Mouse (Mus musculus): ENCODE measurements around the gene Dexi.

Gene Dexi

DNA sequence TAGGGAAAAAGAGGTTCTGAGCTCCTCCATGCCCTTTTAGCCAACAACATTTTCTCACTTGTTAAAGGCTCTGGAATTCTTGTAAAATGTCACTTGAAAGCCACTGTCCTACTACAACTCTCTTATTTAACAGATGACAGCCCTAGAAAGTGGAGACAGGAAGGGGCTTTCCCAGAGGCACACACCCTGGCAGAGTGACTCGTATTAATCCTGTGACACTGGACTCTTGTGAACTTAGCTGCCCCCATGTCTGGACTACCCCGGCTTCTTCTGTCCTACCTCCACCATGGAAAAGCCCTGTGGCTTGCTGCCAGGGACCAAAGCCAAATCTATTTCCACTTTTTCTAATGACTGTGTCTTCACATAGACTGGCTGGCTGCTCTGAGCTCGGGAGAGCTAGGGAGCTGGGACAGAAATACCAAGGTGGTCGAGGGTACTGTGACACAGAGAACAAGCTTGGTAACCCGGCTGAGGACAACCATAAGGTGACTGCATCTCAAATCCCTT, 44.7 kb downstream of the Dexi start:
- DNase-seq (ENCODE audit: low read depth): no peak

DNA sequence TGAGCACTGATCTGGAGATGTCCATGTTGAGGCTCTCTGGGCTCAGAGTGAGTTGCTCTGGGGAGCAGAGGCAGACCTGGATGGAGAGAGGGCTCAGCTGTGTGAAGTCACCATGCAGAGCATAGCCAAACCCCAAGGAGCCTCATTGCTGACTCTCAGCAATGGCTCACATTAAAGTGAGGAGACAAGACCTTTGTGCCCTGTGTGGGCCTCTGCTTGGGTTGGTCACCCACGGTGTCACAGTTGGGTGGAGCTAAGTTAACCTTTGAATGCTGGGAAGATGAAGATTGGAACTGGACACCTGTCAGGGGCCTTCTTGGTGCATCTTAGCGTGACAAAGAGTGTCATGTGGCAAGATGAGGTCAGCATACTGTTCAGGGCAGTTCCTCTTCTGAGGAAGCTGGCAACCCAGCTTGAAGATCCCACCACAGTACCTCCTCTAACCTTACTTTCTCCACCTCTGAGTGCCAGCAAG, 47.0 kb downstream of the Dexi start:
- DNase-seq (ENCODE audit: low read depth): no peak

DNA sequence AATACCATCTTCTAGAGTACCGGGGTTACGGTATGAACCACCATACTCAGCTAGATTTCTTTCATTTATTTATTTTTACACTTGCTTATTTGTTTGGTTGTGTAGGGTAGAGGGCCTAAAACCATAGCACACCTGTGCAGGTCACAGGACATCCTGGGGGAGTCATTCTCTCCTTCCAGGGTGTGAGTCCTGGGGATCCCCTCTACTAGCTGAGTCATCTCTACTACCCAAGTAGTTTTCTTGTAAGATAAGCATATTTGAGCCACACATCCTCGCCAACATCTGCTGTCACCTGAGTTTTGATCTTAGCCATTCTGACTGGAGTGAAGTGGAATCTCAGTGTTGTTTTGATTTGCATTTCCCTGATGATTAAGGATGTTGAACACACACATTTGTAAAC, 50.3 kb downstream of the Dexi start:
- no peak for DNase-seq (ENCODE audit: low read depth)

DNA sequence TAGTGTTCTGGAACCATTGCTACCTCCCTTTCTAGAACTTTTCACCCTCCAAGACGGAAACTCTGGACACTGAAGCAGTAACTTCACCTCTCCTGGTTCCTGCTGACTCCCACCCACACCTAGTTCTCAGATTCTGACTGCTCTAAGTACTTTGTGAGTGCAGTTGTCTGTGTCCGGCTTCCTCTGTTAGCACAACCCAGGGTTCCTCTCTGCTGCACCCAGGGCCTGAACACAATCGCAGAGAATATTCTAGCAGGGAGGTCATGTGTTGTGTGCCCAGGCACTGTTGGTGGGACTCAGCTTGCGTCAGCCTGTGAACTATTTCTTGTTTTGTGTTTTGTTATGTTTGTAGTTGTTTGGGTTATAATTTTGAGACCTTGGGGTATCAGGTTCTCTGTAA, 51.1 kb downstream of the Dexi start:
- no peak for DNase-seq (ENCODE audit: low read depth)

DNA sequence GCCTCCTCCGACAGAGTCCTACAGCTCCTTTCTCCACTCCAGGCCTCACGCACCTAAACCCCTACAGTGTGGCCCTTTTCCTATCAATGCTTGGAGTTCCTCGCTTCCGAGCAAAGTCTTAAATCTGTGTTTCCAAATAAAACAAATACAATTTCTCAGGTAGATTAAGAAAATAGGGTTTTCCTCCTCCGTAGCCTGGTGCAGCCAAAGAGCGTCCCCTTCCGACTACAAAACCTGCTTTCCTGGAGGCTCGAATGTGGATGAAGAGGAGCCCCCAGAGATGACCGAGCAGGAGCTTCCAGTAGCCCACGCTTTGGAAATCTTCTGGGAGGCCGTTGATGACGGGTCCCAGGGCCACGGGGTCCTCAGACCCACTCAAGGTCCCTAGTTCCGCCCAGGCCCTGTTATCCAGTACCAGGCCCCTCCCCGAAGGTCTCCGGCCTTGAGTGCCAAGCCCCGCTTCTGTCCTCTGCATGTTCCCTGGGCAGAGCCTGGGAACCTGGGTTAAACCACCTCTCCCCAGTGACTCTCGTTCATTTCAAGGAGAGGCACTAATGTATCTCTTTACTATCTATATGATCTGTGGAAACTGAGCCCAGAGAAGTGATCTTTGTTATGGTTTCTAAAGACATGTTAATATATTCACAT, 52.2 kb downstream of the Dexi start:
- DNase-seq (ENCODE audit: low read depth): no peak

DNA sequence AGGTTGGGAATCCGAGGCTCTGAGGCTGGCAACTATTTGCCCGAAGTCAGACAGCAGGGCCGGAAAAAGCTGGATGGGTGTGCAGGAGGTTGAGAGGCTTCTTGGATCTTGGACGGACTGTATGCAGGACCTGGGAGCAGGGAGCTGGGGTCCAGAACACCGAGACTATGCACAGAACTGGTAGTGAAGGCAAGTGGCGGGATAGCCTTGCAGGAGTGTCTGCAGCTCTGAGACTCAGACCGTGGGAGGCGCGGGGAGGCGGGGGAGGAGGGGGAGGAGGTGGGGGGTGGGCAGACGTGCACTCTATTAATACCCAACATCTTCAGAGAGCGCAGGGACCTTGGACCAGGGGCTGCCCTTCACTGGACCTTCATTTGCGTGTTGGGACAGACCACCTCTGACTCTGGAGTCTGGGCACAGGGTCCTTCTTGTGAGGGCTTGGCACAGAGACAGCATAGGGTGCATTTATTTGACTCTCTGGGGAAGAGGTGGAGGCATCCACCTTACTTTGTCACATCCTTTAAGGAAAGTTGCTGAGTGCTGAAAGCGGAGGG, 52.9 kb downstream of the Dexi start:
- DNase-seq (ENCODE audit: low read depth): no peak

DNA sequence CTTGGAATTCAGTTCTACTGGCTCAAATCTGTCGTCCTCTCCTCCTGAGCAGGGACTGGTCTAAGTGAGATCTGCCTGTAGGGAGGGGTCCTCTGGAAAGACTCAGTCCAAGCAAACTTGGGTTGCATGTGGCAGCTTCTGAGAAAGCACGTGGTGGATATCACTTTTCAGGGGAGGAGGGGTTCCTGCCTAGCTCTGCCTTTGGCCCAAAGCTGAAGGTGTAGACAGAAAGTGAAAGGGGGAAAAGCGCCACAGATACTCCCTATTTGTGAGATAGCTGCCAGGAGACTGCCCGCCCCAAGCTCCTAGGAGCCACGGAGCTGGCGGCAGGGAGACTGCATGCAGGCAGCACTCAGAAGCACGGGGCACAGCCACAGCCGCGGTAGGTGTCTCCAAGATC, 53.4 kb downstream of the Dexi start:
- DNase-seq (ENCODE audit: low read depth): no peak

DNA sequence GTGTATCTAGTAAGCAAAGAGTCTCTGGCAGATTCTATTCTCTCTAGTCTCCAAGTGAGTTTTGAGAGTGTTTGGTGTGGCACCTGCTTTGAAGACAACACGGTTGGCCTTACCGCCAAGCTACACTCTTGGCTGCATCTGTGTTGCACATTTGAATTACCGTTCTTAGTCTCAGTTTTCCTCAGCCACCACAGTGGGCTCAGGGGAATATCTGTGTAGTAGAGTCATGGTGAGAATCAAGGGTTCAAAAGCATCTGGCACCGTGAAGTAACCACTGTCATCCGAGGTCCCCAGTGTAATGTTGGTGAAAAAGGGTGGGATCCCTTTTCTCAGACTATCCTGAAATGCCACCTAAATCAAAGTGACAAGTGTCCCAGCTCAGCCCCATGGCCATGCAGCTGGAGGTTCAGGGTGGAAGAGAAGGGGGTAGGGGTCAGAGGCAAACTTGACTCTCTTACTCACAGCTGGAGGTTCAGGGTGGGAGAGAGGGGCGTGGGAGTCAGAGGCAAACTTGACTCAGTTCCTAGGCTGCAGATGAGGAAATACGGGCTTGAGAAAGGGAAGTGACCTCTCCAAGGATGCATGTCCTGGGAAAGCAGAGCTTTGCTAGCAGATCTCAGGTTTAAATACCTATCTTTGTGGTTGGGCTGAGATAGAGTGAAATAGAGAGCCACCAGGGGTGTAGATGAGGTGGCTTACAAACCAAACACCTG, 53.9 kb downstream of the Dexi start:
- no peak for DNase-seq (ENCODE audit: low read depth)

DNA sequence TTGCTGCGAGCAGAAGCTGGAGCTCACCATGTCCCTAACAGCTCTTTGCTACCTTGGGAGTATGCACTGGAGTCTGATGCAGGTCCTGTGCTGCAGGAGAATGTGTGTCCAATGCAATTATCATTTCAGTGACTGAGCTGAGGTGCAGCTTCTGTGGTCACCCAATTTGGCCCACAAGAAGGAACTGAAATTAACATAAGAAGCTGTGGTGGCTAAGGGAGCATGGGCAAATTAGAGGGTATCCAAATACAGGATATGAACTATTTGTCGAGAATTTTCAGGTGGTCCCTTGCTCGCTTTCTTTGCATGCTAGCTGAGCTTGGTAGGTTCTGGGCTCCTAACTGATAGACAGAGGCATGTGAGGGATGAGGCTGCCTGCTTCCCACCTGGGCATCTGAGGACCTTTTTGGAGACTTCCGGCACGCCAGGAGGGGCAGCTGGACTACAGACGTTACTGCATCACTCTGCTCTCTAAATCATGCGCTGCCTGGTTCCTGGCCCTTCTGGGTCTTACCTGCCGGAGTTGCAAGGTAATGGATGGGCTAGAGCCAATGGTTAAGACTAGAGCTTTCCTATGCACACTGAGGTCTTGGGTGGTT, 54.9 kb downstream of the Dexi start:
- DNase-seq (ENCODE audit: low read depth): no peak

DNA sequence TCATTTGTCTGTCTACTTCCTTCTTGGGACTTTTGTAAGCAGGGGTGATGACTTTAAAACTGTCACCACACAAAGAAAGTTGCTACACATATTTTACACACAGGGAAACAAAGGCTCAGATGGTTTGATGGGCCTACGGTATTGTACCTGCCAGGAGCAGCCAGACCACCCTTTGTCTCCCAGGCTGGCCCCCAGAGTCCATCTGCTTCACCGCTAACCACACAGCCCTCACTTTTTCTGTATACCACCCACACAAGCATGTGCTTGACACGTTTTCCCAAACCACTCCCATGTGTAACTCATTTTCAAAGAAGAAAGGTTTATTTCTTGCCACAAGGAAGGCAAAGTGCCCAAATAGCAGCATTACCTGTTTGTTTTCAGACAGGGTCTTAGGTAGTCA, 55.9 kb downstream of the Dexi start:
- DNase-seq (ENCODE audit: low read depth): no peak

DNA sequence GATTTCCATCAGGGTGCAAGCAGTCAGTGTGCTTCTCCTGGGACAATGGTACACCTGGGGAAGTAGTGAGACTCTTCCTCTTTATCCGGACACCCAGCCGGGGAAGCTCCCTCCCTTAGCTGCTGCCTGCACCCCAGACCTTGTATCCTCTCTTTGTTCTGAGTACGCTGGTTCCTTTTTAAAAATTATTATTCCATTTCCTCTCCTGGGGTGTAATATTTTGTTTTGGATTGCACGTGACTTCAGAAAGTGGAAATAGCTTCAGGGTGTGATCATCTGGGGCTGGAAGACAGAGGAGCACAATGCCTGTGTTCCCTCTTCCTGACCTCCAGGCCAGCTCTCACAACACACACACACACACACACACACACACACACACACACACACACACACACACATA, 60.5 kb downstream of the Dexi start:
- no peak for DNase-seq (ENCODE audit: low read depth)

DNA sequence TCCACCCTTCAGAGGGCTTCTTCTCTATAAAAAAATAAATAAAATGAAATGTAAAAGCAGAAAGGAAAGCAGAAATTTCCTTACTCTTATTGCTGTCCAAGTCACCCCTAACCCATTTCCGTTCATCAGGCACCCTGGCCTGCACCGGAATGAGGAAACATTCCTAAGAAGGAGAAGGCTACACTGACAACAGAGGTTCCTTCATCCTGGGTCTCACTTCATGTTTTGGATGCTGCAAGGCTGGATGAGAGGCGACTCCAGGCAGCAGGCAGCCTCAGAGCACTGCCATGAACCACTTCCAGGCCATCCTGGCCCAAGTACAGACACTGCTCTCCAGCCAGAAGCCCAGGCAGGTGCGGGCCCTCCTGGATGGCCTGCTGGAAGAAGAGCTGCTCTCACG, 63.0 kb downstream of the Dexi start, which contains the start of gene Ciita:
Gene Ciita, plus strand, starts transcription at position 203 of the 400 bp plus-strand sequence.
- DNase-seq (ENCODE audit: low read depth): no peak

DNA sequence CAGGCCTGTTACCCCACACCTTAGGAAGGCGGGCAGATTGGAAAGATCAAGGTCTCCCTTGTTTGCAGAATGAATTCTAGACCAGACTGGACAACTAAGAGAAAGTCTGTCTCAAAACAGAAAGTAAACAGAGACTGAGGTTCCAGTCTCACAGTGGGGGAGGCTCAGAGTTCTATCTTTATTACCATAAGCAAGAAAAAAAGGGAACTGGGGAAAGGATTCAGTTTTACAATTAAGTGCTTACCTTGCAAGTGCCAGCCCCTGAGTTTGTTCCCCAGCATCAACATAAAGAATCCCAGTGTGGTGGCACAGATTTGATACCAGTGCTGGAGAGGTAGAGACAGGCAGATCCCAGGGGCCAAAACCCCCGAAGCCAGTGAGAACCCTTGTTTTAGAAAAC, 66.9 kb downstream of the Dexi start:
- DNase-seq (ENCODE audit: low read depth): no peak

DNA sequence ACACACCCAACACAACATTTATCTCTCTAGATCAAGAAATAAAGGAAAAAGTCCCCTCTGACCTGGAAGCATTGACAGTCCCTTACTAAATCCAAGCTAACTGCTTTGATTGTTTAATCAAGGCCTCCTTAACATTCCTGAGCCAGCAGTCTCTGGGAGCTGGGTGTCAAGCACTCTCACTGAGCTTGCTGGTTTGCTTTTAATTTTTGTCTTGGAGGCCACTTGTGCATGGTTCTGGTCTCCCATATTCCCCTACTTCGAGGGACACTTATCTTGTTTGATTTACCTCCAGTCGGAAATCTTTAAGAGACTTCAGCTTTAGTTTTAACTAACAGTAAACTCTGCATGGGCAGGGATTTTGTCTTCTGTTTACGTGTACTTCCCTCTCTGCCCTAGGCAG, 67.9 kb downstream of the Dexi start:
- no peak for DNase-seq (ENCODE audit: low read depth)

DNA sequence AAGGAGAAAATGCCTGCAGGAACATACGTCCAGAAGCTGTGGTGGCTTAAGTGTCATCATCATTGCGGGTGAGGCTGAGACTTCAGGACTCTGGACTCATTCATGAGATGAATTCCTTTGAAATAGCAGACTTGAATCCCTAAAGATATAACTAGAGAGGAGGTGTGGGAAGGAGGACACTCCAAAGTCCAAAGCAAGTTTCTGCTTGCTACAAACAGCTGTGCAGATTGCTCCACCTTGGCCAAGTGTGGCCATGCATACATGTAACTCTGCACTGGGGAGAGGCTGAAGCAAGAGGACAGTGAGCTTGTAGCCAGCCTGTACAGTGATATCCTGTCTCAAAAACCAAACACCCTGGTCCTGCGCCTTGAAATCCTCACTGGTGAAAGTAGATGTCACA, 70.9 kb downstream of the Dexi start:
- DNase-seq (ENCODE audit: low read depth): no peak

DNA sequence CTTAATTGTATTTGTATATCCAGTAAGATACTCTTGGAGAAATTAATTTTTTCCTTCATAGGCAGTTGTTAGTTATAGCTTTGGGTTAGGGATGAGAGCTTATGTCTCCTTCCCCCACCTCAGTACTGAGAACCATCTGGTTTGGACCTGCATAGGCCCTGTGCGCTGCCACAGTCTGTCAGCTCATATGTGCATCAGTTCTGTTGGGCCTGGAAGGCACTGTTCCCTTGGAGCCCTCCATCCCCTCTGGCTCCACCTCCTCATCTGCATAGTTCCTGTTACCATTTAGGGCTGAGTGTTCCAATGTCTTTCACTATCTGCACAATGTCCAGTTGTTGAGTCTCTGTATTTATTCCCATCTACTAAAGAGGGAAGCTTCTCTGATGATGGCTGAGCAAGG, 74.7 kb downstream of the Dexi start:
- no peak for DNase-seq (ENCODE audit: low read depth)

DNA sequence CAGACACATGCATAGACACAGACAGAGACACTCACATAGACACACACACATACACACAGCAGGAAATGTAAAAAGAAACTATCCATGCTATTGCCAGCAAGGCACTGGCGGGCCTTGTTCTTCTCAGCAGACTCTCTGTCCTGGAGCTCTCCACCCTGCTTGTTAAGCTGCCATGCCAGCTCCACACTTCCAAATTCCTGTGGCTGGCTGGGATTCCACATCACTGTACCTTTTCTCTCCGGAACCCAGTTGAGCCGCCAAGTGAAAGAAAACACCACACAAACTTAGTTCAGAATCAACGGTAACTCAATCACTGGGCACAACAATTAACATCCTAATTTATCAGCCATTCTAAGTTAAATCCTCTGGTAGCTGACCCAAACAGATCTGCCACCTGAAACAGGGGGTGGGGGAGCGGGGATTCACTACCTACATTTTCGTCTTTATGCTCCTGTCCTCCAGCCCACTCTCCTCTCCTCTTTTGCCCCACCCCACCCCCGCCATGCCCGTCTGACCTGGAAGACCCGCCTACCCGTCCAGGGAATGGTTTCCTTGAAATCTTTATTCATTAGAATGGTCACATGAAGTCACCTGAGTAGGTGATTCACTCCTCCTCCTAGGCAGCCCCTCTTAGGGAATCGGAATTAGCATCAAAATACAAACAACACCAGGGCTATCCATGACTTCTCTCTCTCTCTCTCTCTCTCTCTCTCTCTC, 75.3 kb downstream of the Dexi start:
- DNase-seq (ENCODE audit: low read depth): no peak

DNA sequence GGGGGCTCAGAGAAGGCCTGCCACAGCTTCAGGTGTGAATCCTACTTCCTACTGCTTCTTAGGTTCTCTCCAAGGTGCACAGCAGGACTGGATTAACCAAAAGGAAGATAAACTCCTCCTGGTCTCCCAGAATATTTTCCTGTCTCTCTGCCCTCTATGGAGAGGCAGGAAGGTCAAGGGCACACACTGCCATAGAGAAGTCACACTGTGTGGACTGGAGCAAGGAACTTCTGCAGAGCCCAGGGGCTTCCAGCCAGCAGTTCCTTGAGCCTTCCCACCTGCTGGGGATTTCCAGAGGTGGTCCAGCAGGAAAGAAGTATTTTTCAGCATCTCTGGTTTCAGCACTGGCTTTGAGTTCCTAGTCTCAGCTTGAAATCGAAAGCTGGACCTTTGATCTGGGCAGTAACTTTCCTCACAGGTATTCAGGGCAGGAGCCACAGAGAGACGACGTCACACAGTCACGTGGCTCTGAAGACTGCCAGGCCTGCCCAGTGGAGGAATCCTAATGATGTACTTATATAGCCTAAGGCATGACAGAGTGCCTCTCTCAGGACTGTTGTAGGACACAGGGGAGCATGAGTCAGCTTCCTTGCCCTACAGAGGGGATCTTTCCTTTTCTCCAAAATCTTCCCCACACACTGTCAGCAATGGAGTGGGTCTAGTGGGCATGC, 77.7 kb downstream of the Dexi start:
- no peak for DNase-seq (ENCODE audit: low read depth)

DNA sequence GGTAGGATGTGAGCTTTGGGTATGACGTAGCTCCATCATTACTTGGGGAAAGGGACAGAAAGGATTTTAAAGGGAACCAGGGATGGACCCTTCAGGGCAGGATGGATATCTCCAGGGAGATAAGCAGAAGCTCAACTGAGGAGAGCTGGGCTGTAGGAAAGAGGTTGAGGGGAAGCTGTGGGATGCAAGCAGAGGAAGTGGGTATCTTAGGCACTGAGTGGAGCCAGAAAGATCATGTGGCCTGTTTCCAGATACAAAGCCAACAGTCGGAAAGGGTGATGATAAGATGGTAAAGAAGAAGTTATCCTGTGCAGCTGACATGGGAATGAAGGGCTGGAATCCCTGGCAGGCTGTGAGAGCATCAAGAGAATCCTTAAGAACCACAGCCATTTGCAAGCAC, 81.7 kb downstream of the Dexi start:
- no peak for DNase-seq (ENCODE audit: low read depth)

DNA sequence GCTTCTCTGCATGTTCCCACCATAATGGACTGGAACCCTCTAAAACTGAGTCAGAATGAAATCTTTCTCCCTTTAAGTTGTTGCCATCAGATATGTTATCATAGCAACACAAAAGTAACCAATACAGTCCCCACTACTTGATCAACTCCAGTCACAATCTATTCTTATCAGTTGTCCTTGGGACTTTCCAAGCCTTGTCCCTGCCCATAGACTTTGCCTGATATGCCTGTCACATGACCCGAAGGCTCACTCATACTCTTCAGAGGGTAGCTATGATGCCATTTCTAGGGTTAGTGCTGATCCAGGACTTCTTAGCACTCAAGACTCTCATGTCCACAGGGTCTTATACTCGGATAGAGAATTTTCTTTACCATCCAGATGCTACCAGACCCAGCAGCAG, 82.7 kb downstream of the Dexi start:
- DNase-seq (ENCODE audit: low read depth): no peak

DNA sequence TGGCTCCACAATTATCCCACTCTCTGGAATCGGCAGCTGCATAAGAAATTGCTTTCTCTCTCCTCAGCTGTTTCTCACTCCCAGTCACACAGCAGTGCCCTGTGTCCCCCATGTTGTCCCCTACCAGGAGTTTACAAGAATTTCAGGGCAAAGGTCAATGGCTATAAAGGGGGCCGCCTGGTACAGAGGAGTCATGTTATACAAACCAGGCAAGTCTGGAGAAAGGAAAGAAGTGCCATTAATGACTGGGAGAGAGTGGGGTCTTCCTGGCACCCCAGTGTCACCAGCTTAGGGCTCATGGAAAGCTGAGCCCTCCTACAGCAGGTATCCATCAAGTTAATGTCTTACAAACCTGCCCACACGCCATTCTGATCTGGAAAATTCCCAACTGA, 88.3 kb downstream of the Dexi start:
- DNase-seq (ENCODE audit: low read depth): no peak

All from c-Kit-positive CD71-negative TER-119-negative erythroid progenitor cells, embryonic 14.5 days (primary cell).